Mouse (Mus musculus) regulatory T cell (primary cell): ENCODE data around the gene Rpl18.

Experiments used
- in situ Hi-C: fragments of 300-600 bp; cut with MboI, MseI; formaldehyde crosslinking; loops from one replicate; pipeline ENCODE4 v1.15.1; 2025; ENCODE audit warnings: high pct_unique_total_duplicates

Gene Rpl18

DNA sequence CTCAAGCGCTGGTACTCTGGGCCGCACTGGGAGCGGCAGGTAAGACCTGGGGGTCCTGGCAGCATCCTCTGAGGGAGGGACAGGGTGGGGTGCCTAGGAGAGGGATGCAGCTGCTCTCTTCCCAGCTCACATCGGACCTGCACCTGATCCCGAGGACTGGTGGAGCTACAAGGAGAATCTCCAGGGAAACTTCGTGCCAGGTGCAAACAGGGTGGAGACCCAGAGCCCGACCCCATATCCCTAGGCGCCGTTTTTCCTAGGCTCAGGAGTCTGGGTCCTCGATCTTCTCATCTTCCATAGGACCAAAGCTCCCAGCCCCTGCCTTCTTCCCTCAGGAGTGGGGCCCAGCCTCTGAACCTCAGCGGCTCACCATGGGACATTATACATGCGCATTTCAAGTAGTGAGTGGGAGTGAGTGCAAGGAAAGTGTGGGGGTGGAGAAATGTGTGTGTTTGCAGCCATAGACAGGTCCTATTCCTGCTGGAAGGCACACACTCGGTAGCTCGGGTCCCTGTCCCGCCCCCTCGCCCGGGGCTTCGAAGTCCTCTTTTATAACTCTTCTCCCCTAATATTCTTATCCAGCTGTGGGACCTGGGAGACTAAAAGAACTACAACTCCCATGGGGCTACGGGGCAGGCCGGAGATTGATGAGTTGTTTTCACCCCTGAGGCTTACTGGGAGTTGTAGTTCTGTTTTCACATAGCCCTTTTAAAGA lies 14.8 kb upstream of the Rpl18 start:
- in situ Hi-C loops: no loop called here

DNA sequence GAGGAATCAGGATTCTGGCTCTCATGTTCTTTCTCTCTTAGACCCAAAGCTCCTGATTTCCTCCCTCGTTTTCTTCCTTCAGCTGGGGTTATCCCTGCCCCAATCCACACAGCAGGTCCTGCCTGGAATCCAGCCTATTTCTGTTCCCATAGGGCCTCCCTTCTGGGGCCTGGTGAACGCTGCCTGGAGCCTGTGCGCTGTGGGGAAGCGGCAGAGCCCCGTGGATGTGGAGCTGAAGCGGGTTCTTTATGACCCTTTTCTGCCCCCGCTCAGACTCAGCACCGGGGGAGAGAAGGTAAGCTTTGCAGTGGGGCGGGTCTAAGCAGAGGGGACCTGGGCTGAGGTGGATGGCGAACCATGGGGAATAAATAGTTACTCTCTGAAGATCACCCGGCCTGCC lies 14.2 kb upstream of the Rpl18 start:
- in situ Hi-C loops: no loop called here

DNA sequence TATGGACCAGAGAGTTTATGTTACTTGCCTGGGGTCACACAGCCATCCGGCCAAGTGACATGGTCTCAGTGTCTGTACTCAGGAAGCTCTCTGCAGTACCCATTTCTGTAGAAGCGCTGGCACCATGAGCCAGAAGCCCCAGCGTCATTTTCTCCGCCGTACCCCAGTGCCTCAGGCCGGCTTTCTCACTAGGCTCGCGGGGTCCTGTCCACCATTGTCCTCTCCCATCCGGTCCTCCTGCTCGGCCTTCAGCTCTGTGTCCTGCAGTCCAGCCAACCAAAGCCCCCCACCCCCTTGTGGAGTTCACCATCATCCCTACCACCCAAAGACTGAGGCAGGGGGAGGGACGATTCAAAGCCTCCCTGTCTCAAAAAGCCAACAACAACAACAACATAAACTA lies 13.7 kb upstream of the Rpl18 start:
- in situ Hi-C loops: no loop called here

DNA sequence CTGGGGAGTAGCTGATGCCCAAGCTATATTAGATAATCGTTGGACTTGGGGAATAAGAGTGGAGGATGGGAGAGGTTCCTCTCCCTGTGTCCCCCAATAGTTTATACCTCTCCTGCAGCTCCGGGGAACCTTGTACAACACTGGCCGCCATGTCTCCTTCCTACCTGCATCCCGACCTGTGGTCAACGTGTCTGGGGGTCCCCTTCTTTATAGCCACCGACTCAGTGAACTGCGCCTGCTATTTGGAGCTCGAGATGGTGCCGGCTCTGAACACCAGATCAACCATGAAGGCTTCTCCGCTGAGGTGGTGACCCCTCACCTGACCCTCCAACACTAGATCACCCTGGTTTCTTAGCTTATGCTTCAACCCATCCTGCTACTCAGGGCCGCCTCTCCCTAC lies 12.9 kb upstream of the Rpl18 start:
- in situ Hi-C loops: no loop called here

DNA sequence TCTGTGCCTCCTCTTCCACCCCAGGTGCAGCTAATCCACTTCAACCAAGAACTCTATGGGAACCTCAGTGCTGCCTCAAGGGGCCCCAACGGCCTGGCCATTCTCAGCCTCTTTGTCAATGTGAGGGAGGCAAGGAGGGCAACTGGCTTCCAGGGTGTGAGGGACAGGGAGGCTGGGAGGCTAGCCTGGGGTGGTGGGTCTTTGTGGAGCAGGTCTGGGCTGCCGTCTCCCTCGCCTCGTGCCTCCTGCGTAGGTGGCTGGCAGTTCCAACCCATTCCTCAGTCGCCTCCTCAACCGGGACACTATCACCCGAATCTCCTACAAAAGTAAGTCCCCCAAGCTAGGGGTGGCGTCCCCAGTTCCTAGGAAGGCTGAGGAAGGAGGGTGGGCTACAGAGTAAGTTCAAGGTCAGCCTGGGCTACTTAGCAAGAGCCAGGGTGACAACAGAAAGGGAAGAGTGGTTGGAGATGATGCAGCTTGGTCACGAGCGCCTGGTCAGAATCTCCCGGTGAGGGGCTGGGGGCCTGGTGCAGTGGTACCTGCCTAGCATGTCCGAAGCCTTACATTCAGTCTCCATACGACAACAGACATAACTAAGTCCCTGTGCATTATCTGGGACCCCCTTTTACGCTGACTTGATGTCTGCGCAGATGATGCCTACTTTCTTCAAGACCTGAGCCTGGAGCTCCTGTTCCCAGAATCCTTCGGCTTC lies 12.3 kb upstream of the Rpl18 start:
- in situ Hi-C loops: no loop called here

DNA sequence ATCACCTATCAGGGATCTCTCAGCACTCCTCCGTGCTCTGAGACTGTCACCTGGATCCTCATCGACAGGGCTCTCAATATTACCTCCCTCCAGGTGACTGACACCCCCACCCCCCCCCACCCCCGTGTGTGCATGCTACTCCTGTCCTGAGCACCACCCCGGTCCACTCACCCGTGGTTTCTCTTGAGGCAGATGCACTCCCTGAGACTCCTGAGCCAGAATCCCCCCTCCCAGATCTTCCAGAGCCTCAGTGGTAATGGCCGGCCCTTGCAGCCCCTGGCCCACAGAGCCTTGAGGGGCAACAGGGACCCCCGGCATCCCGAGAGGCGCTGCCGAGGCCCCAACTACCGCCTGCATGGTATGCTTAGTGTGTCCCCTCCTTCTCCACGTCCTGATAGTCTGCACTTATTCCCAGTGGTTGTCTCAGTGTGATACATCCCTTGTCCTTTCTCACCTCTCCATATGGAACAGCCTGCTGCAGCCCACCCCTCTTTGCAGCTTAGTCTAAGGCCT lies 11.7 kb upstream of the Rpl18 start:
- in situ Hi-C loops: no loop called here

DNA sequence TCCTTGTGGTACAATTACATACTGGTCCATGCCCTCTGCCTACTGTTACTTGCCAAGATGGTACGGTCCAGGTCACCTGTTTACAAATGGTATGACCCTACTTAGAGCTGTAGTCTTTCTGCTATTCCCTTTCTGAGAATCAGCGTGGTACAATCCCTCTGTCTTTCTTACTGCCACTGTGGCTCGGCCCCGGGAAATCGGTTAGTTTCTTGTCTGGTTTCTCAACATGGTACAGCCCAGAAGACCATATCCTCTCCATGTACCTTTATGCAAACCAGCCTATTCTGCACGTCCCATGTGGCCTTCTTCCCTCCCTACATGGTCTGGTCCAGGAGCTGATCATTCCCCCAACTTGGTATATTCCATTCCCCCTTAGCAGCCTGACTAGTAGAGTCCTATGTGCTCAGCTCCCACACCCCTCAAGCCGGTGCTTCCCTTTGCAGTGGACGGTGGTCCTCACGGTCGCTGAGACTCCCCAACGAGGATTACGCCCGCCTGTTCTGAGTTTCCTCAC lies 11.2 kb upstream of the Rpl18 start:
- in situ Hi-C loops: no loop called here

DNA sequence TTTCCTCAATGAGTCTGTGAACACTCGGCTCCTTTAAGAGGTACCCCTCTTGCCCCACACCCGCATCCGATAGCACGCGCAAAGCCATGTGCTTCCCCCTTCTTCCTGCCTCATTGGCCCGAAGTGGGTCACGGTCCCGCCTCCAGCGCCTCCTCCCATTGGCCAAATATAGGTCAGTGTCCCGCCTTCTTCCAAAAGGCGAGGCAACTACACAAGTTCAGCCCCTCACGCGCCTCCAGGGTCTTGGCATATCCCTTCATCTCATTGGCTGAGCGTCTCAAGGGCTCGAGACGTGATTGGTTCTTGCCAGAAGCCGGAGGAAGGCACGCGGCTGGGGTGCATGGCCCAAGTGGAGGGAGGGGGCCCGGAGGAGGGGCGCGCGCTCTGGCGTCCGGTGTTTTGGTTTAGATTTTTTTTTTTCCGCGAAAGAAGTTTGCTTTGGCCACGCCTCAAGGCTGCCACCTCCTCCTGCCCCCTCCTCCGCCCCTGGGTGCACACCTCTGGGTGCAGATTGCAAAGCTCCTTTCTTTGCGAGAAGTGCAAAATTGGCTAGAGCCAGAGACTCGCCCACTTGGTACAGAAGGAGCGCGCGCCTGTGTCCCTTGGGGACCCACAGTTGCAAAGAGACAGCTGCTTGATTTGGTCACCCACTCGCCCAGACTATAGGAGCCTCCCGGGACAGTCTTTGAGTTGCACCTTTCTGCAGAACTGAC lies 10.4 kb upstream of the Rpl18 start, which contains the start of gene Dbp:
Dbp (plus strand) TSS at position 359 of the 713 bp plus-strand sequence.
- in situ Hi-C loops: no loop called here

DNA sequence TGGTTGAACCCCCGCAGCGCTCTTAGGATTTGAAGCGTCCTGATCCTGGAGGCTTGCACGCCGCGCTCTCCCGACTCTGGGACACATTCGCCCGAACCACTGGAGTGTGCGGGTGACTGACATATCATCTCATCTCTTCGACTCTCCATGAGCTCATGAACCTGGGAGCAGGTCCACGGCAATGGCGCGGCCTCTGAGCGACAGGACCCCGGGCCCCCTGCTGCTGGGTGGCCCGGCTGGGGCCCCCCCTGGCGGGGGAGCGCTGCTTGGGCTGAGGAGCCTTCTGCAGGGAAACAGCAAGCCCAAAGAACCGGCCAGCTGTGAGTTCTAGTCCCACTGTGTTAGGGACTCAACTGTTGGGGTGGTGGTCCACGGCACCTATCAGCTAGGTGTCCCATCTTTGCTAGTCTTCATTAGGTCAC lies 9.8 kb upstream of the Rpl18 start:
- in situ Hi-C loops: no loop called here

DNA sequence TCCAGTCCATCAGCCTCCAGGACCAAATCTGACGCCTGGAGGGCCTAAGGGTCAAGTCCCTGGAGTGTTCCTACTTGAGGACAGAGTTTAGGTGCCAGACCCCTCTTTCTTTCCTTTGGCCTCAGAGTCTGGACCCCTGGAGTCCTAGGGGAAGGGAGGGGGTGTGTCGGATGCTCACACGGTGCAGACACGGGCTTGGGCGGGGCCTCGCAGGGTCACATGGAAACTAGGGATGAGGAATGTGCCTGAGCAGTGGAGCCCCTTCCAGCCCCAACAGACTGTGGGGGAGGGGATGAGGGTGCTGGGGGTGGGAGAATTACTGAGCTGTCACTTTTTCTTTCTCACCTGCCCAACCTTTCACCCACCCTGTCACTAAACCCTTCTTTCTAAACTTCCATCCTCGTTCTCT lies 9.4 kb upstream of the Rpl18 start:
- in situ Hi-C loops: no loop called here

DNA sequence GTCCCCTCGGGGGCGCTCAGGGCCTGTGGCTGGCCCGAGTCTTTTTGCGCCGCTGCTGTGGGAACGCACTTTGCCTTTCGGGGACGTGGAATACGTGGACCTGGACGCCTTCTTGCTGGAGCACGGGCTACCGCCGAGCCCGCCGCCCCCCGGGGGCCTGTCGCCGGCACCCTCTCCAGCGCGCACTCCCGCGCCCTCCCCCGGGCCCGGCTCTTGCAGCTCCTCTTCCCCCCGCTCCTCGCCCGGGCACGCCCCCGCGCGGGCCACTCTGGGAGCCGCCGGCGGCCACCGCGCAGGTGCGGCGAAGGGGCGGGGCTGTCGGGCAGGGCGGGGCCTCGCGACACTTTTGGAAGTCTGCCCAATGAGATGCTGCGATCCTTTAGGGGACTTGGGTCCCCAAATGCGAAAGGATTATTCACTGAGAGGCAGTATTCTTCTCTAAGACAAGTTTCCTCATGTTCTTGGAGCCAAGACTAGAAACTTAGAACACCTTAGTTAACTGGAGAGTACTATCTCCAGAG lies 8.5 kb upstream of the Rpl18 start:
- in situ Hi-C loops: no loop called here

DNA sequence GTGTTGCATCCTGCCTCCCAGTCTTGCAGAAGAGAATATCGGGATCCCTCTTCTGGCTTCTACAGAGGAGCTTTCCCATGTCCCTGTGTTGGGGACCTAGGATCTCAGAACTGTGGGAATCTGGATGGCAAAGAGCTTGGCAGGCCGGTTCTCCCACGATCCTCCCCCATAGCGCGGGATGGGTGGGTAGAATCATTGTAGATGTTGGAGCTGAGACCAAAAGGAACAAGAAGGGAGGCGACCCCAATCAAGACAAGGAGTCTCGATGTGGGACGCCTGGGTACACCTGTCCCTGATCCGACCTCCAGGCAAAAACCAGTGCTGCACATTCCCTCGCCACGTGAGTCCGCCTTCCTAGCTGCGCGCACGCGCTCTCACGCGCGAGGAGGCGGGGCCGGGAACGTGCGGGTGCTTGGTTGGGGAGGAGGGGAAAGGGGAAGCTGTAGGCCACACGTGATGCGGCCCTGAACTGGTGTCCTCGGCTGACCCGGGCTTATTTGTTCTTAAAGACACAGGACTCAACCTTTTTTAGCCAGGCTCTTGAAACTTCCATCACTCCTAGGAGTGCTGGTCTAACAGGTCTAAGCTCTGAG lies 7.8 kb upstream of the Rpl18 start:
- in situ Hi-C loops: no loop called here

DNA sequence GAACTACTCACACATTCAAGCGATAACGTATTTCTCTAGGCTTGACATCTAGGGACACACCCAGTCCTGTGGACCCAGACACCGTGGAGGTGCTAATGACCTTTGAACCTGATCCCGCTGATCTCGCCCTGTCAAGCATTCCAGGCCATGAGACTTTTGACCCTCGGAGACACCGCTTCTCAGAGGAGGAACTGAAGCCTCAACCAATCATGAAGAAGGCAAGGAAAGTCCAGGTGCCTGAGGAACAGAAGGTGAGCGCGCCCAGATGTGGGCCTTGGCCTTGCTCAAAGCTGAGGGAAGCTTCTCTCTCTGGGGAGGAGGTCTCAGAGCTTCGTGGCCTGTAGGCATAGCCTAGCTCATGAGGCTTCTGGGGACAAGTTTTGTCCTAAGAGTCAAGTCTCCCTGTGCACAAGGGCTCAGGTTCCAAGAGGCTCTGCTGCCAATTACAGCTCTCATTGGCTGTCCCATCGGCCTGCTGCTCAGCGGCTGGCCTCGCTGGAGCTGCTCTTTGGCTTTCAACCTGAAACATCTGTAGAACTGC lies 7.0 kb upstream of the Rpl18 start:
- in situ Hi-C loops: no loop called here

DNA sequence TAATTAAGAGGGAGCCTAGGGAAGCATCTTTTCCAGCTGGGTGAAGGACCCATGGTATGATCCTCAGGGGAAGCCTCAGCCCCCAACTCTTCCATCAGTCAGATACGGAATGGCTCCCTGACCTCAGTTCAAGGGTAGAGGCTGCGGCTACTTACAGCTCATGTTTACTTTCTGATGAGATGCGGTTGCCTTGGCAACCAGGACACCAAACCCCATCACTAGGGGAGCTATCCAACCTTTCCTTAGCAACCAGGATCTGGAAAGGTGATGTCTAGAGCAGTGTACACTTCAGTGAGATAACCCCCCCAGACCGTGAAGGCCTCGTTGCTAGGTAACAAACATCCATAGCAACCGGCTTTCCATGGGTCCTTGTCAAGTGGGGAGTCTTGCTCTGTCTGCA lies 6.2 kb upstream of the Rpl18 start:
- in situ Hi-C loops: no loop called here

DNA sequence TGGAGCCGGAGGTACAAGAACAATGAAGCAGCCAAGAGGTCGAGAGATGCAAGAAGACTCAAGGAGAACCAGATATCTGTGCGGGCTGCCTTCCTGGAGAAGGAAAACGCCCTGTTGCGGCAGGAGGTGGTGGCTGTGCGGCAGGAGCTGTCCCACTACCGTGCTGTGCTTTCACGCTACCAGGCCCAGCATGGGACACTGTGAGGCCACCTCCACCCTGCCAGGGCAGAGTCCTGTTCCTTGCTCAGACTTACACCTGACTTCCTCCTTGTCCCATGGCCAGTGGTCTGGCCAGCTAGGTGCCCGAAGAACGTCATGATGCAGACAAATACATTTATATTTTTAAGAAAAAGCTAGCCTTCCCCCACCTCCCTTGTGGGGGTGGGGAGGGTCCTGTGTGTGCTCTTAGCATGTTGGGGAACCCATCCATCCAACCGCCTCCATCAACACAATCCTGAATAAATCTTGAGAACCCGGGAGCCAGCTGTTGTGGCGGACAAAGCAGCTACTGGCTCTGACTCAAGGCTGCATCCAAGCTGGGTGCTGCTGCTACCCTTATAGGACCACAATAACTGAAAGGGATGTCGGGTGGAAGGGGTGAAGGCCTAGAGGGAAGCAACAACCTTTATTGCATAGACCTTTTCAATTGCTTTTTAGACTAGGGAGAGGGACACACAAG lies 5.4 kb upstream of the Rpl18 start:
- in situ Hi-C loops: no loop called here

DNA sequence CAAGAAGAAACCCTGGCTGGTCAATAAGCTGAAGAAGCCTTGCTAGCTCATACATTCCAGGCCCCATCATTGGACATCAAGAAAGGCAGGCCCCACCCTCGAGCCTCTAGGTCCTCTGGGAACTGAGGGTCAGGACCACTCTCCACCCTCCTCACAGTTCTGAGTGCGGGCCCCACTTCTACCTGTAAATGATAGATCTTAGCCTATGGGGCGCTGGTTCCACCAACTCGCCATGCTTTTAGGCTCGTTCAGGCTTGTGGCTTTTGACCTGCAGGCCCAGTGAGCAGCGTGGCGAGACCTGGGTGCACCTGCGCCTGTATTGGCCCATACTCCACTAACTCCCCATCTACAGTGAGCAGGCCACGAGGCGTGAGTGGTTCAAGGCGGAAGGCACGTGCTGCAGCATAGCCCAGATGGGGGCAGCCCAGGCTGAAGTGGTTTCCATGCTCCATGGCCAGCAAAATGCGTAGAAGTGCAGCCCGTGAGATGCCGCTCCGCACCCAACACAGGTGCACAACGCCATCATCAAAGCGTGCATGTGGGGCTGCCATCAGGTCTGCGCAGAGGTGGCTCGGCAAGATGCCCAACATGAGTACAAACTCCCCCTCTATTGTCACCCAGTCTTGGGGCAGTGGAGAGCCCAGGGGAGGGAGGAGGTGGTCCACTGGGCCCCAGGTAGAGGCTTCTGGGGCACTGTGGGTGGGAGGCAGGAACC lies 4.6 kb upstream of the Rpl18 start:
- in situ Hi-C loops: no loop called here

DNA sequence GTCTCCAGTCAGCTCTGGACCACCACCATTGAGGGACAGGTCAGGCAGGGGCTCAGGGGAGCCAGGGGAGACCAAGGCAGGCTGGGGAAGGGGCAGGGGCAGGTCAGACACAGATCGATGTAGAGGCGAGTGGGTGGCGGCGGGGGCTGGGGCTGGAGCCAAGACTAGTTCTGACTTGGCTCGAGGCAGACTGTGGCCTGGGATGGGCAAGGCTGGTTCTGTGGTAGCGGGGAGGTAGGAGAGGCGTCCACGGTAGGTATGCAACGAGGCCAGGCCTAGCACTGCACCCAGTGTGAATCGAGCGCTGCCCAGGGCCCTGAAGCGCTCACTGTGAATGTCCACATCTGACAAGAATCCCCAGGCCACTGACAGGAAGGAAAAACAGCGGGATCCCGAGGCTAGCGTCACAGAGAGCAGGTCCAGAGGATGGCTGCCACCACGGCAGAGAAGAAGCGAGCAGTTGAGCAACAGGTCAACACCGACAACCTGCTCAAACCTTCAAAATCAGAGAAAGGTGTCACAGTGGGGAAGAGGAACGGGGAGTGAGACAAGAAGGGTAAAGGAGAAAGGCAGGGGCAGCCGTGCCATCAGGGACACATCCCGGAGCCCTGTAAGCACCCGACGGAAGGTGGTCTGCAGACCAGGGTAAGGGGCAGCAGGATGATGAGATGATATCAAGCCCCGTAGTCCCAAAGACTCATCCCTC lies 3.8 kb upstream of the Rpl18 start:
- in situ Hi-C loops: no loop called here

DNA sequence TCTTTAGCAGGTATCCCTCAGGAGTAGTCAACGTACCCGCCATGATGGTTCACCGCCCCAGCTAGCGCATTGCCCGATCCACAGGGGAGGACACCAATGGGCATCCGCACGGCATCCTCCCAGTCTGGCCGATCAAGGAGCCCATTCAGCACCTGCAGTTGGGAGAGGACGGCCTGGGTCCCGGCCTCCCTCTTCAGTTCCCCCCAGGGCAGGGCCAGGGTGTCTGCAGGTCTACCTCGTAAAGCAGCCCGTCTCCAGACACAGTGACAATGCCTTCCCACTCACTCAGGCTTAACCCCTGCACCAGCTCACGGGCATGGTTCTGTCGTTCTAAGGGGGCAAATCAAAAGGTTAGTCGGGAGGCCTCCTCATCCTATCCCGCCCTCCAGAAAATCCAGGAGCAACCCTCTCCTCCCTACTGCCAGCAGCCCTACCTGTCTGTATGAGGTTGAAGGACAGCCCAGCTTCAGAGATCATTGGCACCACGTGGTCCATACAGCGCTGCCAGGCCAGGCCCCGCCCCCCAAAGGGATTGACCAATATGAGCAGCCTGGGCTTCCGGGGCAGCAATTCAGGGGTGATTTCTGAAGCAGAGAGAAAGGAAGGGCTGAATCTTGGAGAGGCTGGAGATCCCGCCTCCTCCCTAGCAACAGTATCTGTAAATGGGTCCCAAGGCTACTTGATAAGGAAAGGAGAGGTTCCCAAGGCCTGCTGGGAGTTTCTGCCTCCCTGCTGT lies 3.1 kb upstream of the Rpl18 start:
- in situ Hi-C loops: no loop called here

DNA sequence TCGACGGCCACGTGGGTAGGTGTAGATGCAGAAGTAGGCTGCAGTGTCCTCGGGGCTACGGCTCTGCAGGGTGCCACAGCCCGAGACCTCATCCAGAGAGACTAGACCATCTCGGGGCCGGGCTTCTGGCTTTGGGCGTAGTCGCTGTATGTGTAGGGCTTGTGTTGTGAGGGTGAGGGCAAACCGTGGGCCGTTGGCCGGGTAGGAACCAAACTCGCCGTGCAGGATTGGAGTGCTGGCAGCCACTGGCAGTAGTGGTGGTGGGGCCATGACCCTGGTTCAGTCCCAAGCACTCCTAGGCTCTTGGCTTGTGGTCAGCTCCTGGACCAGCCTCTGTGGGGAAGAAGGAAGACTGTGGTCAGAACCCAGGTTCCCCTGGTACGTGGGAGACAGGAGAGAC lies 1.9 kb upstream of the Rpl18 start:
- in situ Hi-C loops: no loop called here
